15 mouse cellular contexts compared by ENCODE assay signal in genomic region chr6:129232005-129232841, GRCm38 (mm10). TPM values are rescaled to one million over a fixed set of nuclear protein-coding genes. Genes with fewer than 3 reads are reported as not detected.
A peak's percentile ranks its signal among the peaks of the same experiment; 100 is the strongest.
DNase-seq lines count a peak whose midpoint lies in the region; ATAC-seq and TF ChIP-seq lines count a peak whose summit lies in the region.
"Had no signal": no experiment of that assay in that cellular context is flagged by ENCODE, and none has a peak within 500 bp of the region (broad histone marks: within the 10 kb centered on the region; RNA-seq: fewer than 3 reads in every experiment).

No protein-coding gene starts in this region.

- no peak overlapping the region for H3K9ac ChIP-seq in embryonic facial prominence, embryonic 14.5 days (ENCODE audit: low read depth, low read length)
- no peak overlapping the region for H3K9ac ChIP-seq in liver, embryonic 14.5 days (replicated peaks)
- no peak overlapping the region for H3K9ac ChIP-seq in forebrain, embryonic 11.5 days (ENCODE audit: low read length)
- H3K9ac ChIP-seq: midbrain, embryonic 12.5 days; neural tube, embryonic 12.5 days had no signal

- H3K9me3 ChIP-seq in embryonic facial prominence, embryonic 14.5 days (ENCODE audit: control insufficient read depth, low read length) = no peaks in the 10 kb centered on the region
- no peaks in the 10 kb centered on the region for H3K9me3 ChIP-seq in embryonic facial prominence, embryonic 10.5 days
- no peaks in the 10 kb centered on the region for H3K9me3 ChIP-seq in liver, embryonic 14.5 days (ENCODE audit: control insufficient read depth, low read length)
- no peaks in the 10 kb centered on the region for H3K9me3 ChIP-seq in forebrain, embryonic 11.5 days (ENCODE audit: control insufficient read depth, low read length)
- H3K9me3 ChIP-seq: forebrain, embryonic 10.5 days; hindbrain, embryonic 10.5 days; midbrain, embryonic 12.5 days; neural tube, embryonic 12.5 days had no signal

- TF ChIP-seq EP300 in liver, embryonic 14.5 days (IDR thresholded peaks at IDR 0.05; ENCODE audit: low read depth) = no peak

- no peak for DNase-seq in embryonic facial prominence, embryonic 14.5 days (ENCODE audit: low spot score)
- DNase-seq in embryonic facial prominence, embryonic 10.5 days (ENCODE audit: low spot score) = no peak
- no peak for DNase-seq in left cerebral cortex, adult 2 months (ENCODE audit: extremely low spot score in 1 of 2, low spot score in 2 of 2)
- DNase-seq in left cerebral cortex, postnatal 36 days (ENCODE audit: low spot score in 2 of 2) = no peak
- DNase-seq in Patski (ENCODE audit: low read depth, low spot score) = no peak
- DNase-seq in liver, embryonic 14.5 days (ENCODE audit: low read depth in 3 of 3, low spot score in 3 of 3) = no peak
- no peak for DNase-seq in forebrain, embryonic 11.5 days (ENCODE audit: low spot score)
- no peak for DNase-seq in right cerebral cortex, postnatal 4 days

- no peaks in the 10 kb centered on the region for H3K27me3 ChIP-seq in embryonic facial prominence, embryonic 14.5 days (replicated peaks; ENCODE audit: control insufficient read depth, insufficient read depth, low read length)
- no peaks in the 10 kb centered on the region for H3K27me3 ChIP-seq in embryonic facial prominence, embryonic 10.5 days (replicated peaks; ENCODE audit: low read depth, poor library complexity, severe bottlenecking)
- H3K27me3 ChIP-seq in Patski = no peaks in the 10 kb centered on the region
- H3K27me3 ChIP-seq in liver, embryonic 14.5 days (ENCODE audit: control insufficient read depth, insufficient read depth, low read length) = no peaks in the 10 kb centered on the region
- H3K27me3 ChIP-seq in forebrain, embryonic 11.5 days (ENCODE audit: control insufficient read depth, insufficient read depth, low read length) = no peaks in the 10 kb centered on the region
- H3K27me3 ChIP-seq: midbrain, embryonic 12.5 days; neural tube, embryonic 12.5 days had no signal

- no peak for ATAC-seq in embryonic facial prominence, embryonic 14.5 days (ENCODE audit: low read depth)
- peak; percentile 14 for ATAC-seq in Patski
- ATAC-seq in liver, embryonic 14.5 days (ENCODE audit: insufficient read depth) = no peak
- no peak for ATAC-seq in forebrain, embryonic 11.5 days (replicated peaks; ENCODE audit: low FRiP score)

- TF ChIP-seq CTCF in left cerebral cortex, adult 2 months (IDR thresholded peaks at IDR 0.05) = no peak
- TF ChIP-seq CTCF in Patski (IDR thresholded peaks at IDR 0.05) = no peak
- no peak for TF ChIP-seq CTCF in liver, embryonic 14.5 days (IDR thresholded peaks at IDR 0.05; ENCODE audit: low read depth)

- peaks cover 22% of the 10 kb centered on the region for H3K4me1 ChIP-seq in embryonic facial prominence, embryonic 14.5 days (ENCODE audit: control insufficient read depth, insufficient read depth, low read length)
- peaks cover under 1% of the 10 kb centered on the region; the same call in 1 of the 2 replicates for H3K4me1 ChIP-seq in embryonic facial prominence, embryonic 10.5 days
- H3K4me1 ChIP-seq in liver, embryonic 14.5 days (replicated peaks; ENCODE audit: control insufficient read depth in 2 of 2, insufficient read depth in 2 of 2, low read length in 1 of 2) = peaks cover 54 to 70% of the 10 kb centered on the region in 2 experiments
- no peaks in the 10 kb centered on the region for H3K4me1 ChIP-seq in forebrain, embryonic 11.5 days (replicated peaks; ENCODE audit: control insufficient read depth, insufficient read depth, low read length)
- H3K4me1 ChIP-seq: forebrain, embryonic 10.5 days; hindbrain, embryonic 10.5 days; midbrain, embryonic 12.5 days; neural tube, embryonic 12.5 days had no signal

- CTCF ChIA-PET in Patski (lab: Charles Lee) = interaction anchor here (3.9 kb wide), 1 partner anchor 51 kb away, joined by 23 read pairs; the partner anchor contains the start of gene Clec2d

- in situ Hi-C loops in Patski (cut with MboI; ENCODE audit: low pct_unique_long_range_greater_than_20kb) = no loop called here

- WGBS in embryonic facial prominence, embryonic 14.5 days = 80% methylated on average over 5 of the region's 5 CpGs
- 79% methylated on average over 5 of the region's 5 CpGs for WGBS in embryonic facial prominence, embryonic 10.5 days
- WGBS in liver, embryonic 14.5 days (ENCODE audit: insufficient replicate concordance) = 38% methylated on average over 5 of the region's 5 CpGs
- 79% methylated on average over 5 of the region's 5 CpGs for WGBS in forebrain, embryonic 11.5 days

- H3K4me2 ChIP-seq in embryonic facial prominence, embryonic 14.5 days (ENCODE audit: low read depth, low read length) = no peak overlapping the region
- no peak overlapping the region for H3K4me2 ChIP-seq in liver, embryonic 14.5 days (ENCODE audit: low read depth)
- H3K4me2 ChIP-seq in forebrain, embryonic 11.5 days (ENCODE audit: low read depth, low read length, severe bottlenecking) = no peak overlapping the region
- H3K4me2 ChIP-seq: midbrain, embryonic 12.5 days; neural tube, embryonic 12.5 days had no signal

- no peak overlapping the region for H3K4me3 ChIP-seq in embryonic facial prominence, embryonic 14.5 days (ENCODE audit: low read depth, low read length)
- H3K4me3 ChIP-seq in embryonic facial prominence, embryonic 10.5 days = no peak overlapping the region
- no peak overlapping the region for H3K4me3 ChIP-seq in left cerebral cortex, adult 2 months
- H3K4me3 ChIP-seq in liver, embryonic 14.5 days (ENCODE audit: insufficient read depth in 1 of 2, low read depth in 2 of 2, low read length in 2 of 2) = no peak overlapping the region
- no peak overlapping the region for H3K4me3 ChIP-seq in forebrain, embryonic 11.5 days (ENCODE audit: low read depth, low read length)
- H3K4me3 ChIP-seq: forebrain, embryonic 10.5 days; hindbrain, embryonic 10.5 days; midbrain, embryonic 12.5 days; neural tube, embryonic 12.5 days had no signal

- POLR2A ChIA-PET in Patski (lab: Charles Lee) = no interaction called here

- intact Hi-C loops in left cerebral cortex, adult 2 months (cut with DNase I) = no loop called here
- intact Hi-C loops in left cerebral cortex, postnatal 36 days (cut with DNase I) = no loop called here

- 0 out of 2 replicates have a peak overlapping the region, but pooled peaks have one; percentile 4 for H3K27ac ChIP-seq in embryonic facial prominence, embryonic 14.5 days (replicated peaks; ENCODE audit: low read depth, low read length)
- no peak overlapping the region for H3K27ac ChIP-seq in embryonic facial prominence, embryonic 10.5 days (replicated peaks)
- peak overlapping the region; percentile 47; the same call in 1 of the 2 replicates for H3K27ac ChIP-seq in left cerebral cortex, adult 2 months
- H3K27ac ChIP-seq in liver, embryonic 14.5 days = peak overlapping the region; percentile 48
- H3K27ac ChIP-seq in forebrain, embryonic 11.5 days (ENCODE audit: low read depth, low read length) = no peak overlapping the region
- H3K27ac ChIP-seq: forebrain, embryonic 10.5 days; hindbrain, embryonic 10.5 days; midbrain, embryonic 12.5 days; neural tube, embryonic 12.5 days had no signal

- H3K36me3 ChIP-seq in embryonic facial prominence, embryonic 14.5 days (ENCODE audit: control insufficient read depth, insufficient read depth, low read length) = no peaks in the 10 kb centered on the region
- no peaks in the 10 kb centered on the region for H3K36me3 ChIP-seq in embryonic facial prominence, embryonic 10.5 days (replicated peaks)
- no peaks in the 10 kb centered on the region for H3K36me3 ChIP-seq in liver, embryonic 14.5 days (replicated peaks; ENCODE audit: control insufficient read depth, insufficient read depth, low read depth)
- no peaks in the 10 kb centered on the region for H3K36me3 ChIP-seq in forebrain, embryonic 11.5 days (ENCODE audit: control insufficient read depth, insufficient read depth, low read length)
- H3K36me3 ChIP-seq: forebrain, embryonic 10.5 days; hindbrain, embryonic 10.5 days; midbrain, embryonic 12.5 days; neural tube, embryonic 12.5 days had no signal

RNA-seq across cellular contexts. Expression of gene Cd69, which starts 43.0 kb away (rescaled TPM):
- 0.18 and 0.35 TPM in 2 replicates for polyA plus RNA-seq in embryonic facial prominence, embryonic 14.5 days (2014; fragmentation: Nextera tagmentation; extraction: Ambion mirVana)
- polyA plus RNA-seq in embryonic facial prominence, embryonic 10.5 days (2016; fragmentation: Nextera tagmentation; extraction: Ambion mirVana) = not detected in 2 replicates
- total RNA-seq in left cerebral cortex, adult 2 months (2021) = not detected
- not detected for total RNA-seq in left cerebral cortex, postnatal 36 days (2021)
- not detected for polyA plus RNA-seq in Patski (2021)
- polyA plus RNA-seq in liver, embryonic 14.5 days (2012; rRNA removed) = 0.44 and 0.98 TPM in 2 replicates
- polyA plus RNA-seq in liver, embryonic 14.5 days (2014; fragmentation: Nextera tagmentation; extraction: Ambion mirVana) = 0.97 and 1.1 TPM in 2 replicates
- not detected in 2 replicates for polyA plus RNA-seq in forebrain, embryonic 11.5 days (2014; fragmentation: Nextera tagmentation; extraction: Ambion mirVana)
- total RNA-seq: gastrocnemius, postnatal 14 days; left cerebral cortex, postnatal 14 days had no signal
- polyA plus RNA-seq: adrenal gland, adult 2 months; hindbrain, embryonic 10.5 days; midbrain, embryonic 12.5 days; neural tube, embryonic 12.5 days had no signal

RNA-seq across cellular contexts. Expression of gene Clec2d, which starts 51.8 kb away (rescaled TPM):
- 0.51 and 0.97 TPM in 2 replicates for polyA plus RNA-seq in embryonic facial prominence, embryonic 14.5 days (2014; fragmentation: Nextera tagmentation; extraction: Ambion mirVana)
- polyA plus RNA-seq in embryonic facial prominence, embryonic 10.5 days (2016; fragmentation: Nextera tagmentation; extraction: Ambion mirVana) = not detected in 2 replicates
- total RNA-seq in left cerebral cortex, adult 2 months (2021) = 1 to 10 TPM; 4.7 to 8.4 TPM
- total RNA-seq in left cerebral cortex, postnatal 36 days (2021) = 1 to 10 TPM; 6.4 to 8.4 TPM
- 26.9 TPM for polyA plus RNA-seq in Patski (2021)
- polyA plus RNA-seq in liver, embryonic 14.5 days (2012; rRNA removed) = 2.1 and 6.6 TPM in 2 replicates
- 0.19 and 0.22 TPM in 2 replicates for polyA plus RNA-seq in liver, embryonic 14.5 days (2014; fragmentation: Nextera tagmentation; extraction: Ambion mirVana)
- not detected in 2 replicates for polyA plus RNA-seq in forebrain, embryonic 11.5 days (2014; fragmentation: Nextera tagmentation; extraction: Ambion mirVana)
- polyA plus RNA-seq: forebrain, embryonic 10.5 days; hindbrain, embryonic 10.5 days; neural tube, embryonic 12.5 days had no signal

Comparison
In these comparisons a context has a peak if more than half of its experiments do, and no peak if none do; other contexts are left out.
1. H3K27ac ChIP-seq: peak in embryonic facial prominence, embryonic 14.5 days (single experiment), left cerebral cortex, adult 2 months (single experiment) and liver, embryonic 14.5 days (single experiment); none in embryonic facial prominence, embryonic 10.5 days (single experiment) and forebrain, embryonic 11.5 days (single experiment).